Mouse (Mus musculus) kidney, adult 11 months (tissue): ENCODE measurements at regions not wholly inside any gene's neighbourhood (a gene's known extent, or its start where the extent isn't known, plus 50 kb on each side); places are given as distances from the start of the nearest gene placed in this dataset.
"Not testable (repeated sequence)": the region's sequence is repeated elsewhere in the genome, so short reads cannot be mapped to it uniquely, and the experiment has no call there.

Experiments
- DNase-seq: peaks from one replicate; pipeline ENCODE4 v3.0.0; 2022

- no peak for DNase-seq
Observed at GRCm38 (mm10) chr12:114285082-114285481, 741.4 kb downstream of the Adam6a start.

- no peak for DNase-seq
Observed at GRCm38 (mm10) chr12:114287041-114287440, 743.3 kb downstream of the Adam6a start.

DNA sequence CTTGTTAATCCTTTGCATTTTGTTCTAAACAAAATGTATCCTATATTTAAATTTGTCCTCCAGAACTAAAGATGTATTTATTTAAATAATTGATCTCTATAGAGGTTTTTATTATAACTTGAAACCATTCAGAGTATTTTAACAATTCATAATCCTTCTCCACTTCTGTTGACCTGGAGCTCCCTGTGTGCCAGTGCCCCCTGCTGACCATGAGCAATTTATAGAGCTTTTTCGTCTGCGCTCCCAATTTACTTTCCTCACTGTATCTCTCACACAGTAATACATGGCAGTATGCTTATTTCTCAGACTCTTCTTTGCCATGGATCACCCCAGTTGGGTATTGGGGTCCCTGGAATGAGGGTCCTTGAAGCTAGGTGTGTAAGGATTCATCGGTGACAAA is 747.4 kb downstream of the Adam6a start:
- DNase-seq: no peak

DNA sequence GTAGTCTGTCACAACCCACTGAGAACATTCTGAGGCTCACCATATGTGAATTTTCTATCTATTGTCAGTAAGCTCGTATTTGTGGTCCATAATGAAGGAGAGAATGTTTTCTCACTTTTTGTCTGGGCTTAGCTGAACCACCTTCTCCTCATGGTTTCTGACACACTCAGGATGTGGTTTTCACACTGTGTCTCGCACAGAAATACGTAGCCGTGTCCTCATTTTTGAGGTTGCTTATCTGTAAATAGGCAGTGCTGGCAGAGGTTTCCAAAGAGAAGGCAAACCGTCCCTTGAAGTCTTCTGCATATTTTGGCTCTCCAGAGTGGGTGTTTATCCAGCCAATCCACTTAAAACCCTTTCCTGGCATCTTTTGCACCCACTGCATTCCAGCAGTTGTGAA is 756.1 kb downstream of the Adam6a start:
- no peak for DNase-seq

GRCm38 (mm10) chr12:114301728-114302127 is 758.0 kb downstream of the Adam6a start:
- DNase-seq: no peak

DNA sequence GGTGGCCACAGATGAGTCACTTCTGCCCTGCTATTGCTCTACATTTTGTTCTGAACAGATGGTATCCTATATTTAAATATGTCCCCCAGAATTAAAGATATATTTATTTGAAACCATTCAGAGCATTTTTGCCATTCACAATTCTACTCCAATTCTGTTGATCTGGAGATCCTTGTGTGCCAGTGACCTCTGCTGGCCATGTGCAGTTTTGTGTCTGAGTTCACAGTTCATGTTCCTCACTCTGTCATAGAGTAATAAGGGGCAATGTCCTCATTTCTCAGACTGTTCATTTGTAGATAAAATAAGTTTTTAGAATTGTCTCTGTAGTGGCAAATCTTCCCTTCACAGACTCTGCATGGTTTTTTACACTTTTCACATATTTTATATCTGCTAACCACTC is 788.8 kb downstream of the Adam6a start:
- no peak for DNase-seq

DNA sequence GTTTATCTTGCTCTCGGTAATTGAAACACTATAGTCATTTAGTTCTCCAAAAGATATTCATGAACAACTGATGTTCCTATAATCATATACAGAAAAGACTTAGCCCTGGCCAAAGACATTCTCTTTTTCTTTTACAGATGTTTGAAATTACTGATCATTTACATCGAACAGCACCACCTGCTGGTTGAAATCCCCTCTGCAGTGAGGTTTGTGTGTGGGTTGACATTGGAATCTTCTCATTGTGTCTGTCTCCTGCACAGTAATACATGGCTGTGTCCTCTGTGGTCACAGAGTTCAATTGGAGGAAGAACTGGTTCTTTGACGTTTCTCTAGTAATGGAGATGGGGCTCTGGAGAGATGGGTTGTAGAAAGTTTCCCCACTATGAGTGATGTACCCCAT is 822.6 kb downstream of the Adam6a start:
- no peak for DNase-seq

- peak; percentile 23 for DNase-seq
Observed at GRCm38 (mm10) chr12:114378696-114379350, 835.1 kb downstream of the Adam6a start.

- no peak for DNase-seq
Observed at GRCm38 (mm10) chr12:114391447-114391846, 847.7 kb downstream of the Adam6a start.

GRCm38 (mm10) chr12:114406206-114406605 is 862.5 kb downstream of the Adam6a start:
- DNase-seq: no peak

DNA sequence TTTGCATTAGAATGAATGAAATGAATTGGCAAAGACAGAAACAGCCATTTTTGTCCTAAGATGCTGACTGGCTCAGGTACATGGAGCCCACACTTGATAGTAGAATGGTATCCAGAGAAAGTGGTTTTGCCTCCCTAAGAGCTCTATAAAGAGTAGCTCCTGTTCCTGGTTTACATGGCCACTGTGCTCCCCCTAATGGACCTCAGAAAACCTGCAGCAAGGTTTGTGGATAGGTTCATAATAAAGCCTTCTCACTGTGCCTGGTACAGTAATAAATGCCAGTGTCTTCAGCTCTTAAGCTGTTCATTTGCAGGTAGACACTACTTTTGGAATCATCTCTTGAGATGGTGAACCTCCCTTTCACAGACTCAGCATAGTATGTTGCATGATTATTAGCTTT is 890.8 kb downstream of the Adam6a start:
- no peak for DNase-seq

GRCm38 (mm10) chr12:114462037-114462436 is 918.3 kb downstream of the Adam6a start:
- no peak for DNase-seq

DNA sequence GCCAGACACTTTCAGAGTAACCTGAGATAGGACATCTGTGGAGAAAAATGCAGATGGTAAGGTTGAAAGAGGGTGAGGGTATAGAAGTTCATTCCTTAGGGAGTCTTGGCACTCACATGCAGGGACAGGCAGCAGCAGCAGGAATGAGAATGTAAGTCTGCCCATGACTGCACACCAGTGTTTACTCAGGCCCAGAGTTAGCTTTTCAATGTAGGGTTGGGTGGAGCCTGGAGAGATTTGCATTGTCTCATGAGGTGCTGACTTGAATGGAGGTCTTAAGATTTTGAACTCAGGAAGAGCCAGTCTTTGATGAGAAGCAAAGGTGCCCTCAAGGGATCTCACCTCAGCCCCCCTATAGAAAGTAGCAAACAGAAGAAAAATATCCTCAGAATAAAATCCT is 918.9 kb downstream of the Adam6a start:
- DNase-seq: no peak

DNA sequence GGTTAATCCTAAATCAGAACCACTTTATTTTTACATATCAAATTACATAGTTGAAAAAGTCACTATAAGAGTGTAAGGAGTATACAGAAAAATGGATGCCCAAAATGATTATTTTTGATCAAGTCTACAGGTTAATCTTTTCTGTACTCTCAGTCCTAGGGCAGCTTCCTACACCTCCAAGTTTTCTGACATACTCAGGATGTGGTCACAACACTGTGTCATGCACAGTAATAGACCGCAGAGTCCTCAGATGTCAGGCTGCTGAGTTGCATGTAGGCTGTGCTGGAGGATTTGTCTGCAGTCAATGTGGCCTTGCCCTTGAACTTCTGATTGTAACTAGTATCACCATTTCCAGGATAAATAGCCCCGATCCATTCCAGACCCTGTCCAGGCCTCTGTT is 925.1 kb downstream of the Adam6a start:
- DNase-seq: no peak

- not testable (repeated sequence) for DNase-seq
Observed at GRCm38 (mm10) chr12:114472678-114473077, 929.0 kb downstream of the Adam6a start.

GRCm38 (mm10) chr12:114478741-114479140 is 935.0 kb downstream of the Adam6a start:
- DNase-seq: no peak

DNA sequence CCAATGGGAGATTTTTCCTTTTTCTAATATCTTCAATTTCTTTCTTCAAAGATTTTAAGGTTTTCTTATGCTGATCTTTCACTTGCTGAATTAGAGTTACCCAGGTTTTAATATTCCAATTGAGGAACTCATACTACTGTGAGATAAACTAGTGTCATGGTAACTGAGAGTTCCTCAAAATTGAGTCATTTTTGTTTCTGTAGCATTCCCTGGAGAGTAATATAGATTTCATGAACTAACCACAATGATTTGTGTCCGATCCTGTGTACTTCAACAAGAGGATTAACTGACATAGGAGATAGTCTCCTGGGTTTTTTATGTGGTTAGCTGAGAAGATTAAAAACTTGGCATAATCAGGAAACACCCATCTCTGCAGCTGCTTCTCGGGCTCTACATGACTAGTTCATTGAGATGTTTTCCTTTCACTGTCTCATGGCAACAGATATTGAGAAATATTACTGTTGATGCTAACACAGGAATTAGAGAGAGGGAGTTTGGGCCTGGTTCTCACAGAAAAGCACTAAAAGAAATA is 949.9 kb downstream of the Adam6a start:
- not testable (repeated sequence) for DNase-seq

DNA sequence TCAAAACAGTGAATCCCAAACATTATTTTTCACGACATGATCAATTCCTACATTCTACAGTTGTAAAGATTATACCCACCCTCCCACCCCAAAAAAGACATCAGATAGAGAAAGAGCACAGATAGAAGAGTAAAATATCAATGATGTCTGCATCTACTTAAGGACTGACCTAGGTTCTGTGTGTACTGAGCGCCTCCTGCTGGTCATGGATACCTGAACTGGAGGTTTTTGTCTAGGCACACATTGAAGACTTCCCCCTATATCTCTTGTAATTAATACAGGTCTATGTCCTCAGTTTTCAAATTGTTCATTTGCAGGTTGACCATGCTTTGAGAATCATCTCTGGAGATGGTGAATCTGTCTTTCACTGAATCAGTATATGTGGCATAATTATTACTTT is 952.0 kb downstream of the Adam6a start:
- no peak for DNase-seq

- no peak for DNase-seq
Observed at GRCm38 (mm10) chr12:114513143-114513542, 969.4 kb downstream of the Adam6a start.

DNA sequence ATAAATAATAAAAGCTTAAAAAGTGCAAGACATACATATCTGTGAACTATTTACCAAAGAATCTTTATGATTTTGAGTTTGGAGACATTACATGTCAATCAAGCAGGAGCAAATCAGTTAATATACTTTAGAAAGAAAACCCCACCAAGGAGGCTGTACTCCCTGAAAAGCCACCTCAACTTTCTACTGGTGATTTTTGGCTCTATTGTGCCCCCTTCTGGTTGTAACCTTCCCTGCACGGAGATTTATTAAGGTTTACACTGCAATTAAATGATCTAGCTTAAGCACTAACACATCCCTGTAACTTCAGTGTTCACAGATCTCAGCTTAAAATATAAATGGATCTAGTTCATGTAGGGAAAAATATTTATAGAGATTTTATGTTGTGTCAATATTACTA is 998.4 kb downstream of the Adam6a start:
- DNase-seq: not testable (repeated sequence)

GRCm38 (mm10) chr12:114544931-114545330 is 1001.2 kb downstream of the Adam6a start:
- DNase-seq: not testable (repeated sequence)

DNA sequence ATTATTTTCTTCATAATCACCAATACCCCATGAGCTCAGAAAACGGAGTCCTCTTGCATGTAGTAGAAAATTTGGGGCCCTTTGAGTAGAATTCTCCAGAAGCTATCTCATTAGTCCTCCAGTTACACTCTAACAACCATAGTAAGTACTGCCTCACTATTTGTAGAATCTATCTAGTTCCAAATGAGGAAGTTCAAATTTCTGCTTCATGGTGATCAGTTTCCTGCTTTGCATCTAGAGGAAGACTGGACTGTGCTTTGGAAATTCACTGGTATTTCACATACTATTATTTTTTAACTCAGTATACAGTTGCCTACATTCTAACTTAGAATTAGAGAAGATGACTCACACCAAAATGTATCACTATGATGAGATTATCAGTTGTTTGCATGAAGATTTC is 1018.7 kb downstream of the Adam6a start:
- no peak for DNase-seq

DNA sequence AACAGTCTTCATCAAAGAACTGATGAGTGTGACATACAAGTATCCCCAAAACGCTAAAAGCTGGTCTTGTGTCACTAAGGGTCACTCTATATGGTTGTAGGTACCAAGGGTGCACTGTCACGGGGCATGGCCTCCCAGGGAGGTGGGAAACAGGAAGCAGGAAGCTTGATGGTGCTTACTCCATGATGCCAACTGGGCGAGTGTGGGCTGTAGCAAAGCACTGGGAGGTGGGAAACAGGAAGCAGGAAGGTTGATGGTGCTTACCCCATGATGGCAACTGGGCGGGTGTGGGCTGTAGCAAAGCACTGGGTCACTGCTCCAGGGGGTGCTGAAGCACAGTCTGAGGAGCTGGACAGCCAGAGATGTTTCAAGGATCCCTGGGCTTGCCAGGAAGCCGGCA is 1019.3 kb downstream of the Adam6a start:
- no peak for DNase-seq

DNA sequence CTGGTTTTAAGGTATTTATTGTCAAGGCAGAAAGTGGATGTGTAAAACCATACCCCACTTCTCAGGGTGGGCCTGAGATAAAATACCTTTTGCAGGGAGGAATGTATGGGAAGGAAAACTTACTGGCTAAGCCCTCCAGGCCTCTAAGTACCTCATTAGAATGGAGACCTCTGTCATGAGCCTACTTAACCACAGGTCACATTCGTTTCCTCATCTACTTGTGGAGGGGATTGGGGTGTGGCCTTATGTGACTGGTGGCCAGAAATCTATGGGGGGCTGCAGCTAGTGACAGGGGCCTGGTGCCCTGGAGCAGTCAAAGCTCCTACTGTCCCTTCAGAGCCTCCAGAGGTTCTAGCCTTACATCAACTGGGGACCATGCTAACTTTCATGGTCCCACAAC is 1020.0 kb downstream of the Adam6a start:
- DNase-seq: no peak

DNA sequence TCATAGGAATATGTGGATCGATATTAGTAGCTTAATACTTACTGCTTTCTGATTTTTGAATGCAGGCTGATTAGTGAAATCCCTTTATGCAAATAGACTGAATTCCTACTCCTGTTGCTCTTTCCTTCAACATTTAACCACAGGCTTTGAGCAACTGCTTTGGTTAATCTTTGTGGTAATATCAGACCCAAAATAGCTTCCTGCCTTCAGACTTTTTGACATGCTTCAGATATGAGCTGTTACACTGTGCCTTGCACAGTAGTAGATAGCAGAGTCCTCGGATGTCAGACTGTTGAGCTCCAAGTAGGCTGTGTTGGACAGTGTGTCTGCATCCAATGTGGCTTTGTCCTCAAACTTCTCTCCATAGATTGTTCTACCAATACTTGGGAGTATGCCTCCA is 1020.6 kb downstream of the Adam6a start:
- no peak for DNase-seq
